Mouse (Mus musculus) heart, postnatal 25 days (tissue): ENCODE data around the gene Olfr1016. TPM values are rescaled to one million over a fixed set of nuclear protein-coding genes. Genes with fewer than 3 reads are reported as not detected.

Experiments used
- DNase-seq: peaks from one replicate; pipeline ENCODE4 v3.0.0; 2022; ENCODE audit warnings: low spot score
- intact Hi-C: fragments of 180-260 bp; cut with DNase I; formaldehyde crosslinking; loops from one replicate; pipeline ENCODE4 v1.15.1; 2025
- total RNA-seq, 2 experiments: library from RNA; stranded (reverse); gene quantifications; 2 replicates each; pipeline ENCODE4 v1.2.3; 2021

The Olfr1016 gene
- not detected for total RNA-seq

- intact Hi-C loops = no loop called here
- no peak for DNase-seq
Measured at GRCm38 (mm10) chr2:85802444-85802843, at the start of gene Olfr1016. Olfr1016 (minus strand) TSS chr2:85802544.

GRCm38 (mm10) chr2:85846730-85847129 lies 44.4 kb upstream of the Olfr1016 start, which contains the start of gene Olfr1020:
Olfr1020 (plus strand) TSS chr2:85847030.
- intact Hi-C loops = no loop called here
- no peak for DNase-seq

GRCm38 (mm10) chr2:85845383-85845782 lies 43.0 kb upstream of the Olfr1016 start, which contains the start of gene Olfr1019:
Olfr1019 (minus strand) TSS chr2:85845483.
- intact Hi-C loops = no loop called here
- no peak for DNase-seq

GRCm38 (mm10) chr2:85818179-85818578 lies 15.8 kb upstream of the Olfr1016 start, which contains the start of gene Olfr1018:
Olfr1018 (plus strand) TSS chr2:85818479.
- DNase-seq = no peak
- intact Hi-C loops = no loop called here

- intact Hi-C loops = no loop called here
- no peak for DNase-seq
Measured at GRCm38 (mm10) chr2:85804501-85804900, 2.2 kb upstream of the Olfr1016 start.

- intact Hi-C loops = no loop called here
- no peak for DNase-seq
Measured at GRCm38 (mm10) chr2:85792331-85792730, 10.0 kb downstream of the Olfr1016 start.

- no peak for DNase-seq
- intact Hi-C loops = no loop called here
Measured at GRCm38 (mm10) chr2:85781717-85782116, 20.6 kb downstream of the Olfr1016 start, which contains the start of gene Olfr1015. Olfr1015 (plus strand) TSS chr2:85782017.

GRCm38 (mm10) chr2:85772413-85772812 lies 29.9 kb downstream of the Olfr1016 start, which contains the start of gene Olfr1014:
Olfr1014 (plus strand) TSS chr2:85772713.
- intact Hi-C loops = no loop called here
- DNase-seq = no peak

GRCm38 (mm10) chr2:85766798-85767197 lies 35.5 kb downstream of the Olfr1016 start, which contains the start of gene Olfr1013:
Olfr1013 (plus strand) TSS chr2:85767098.
- no peak for DNase-seq
- intact Hi-C loops = no loop called here

- DNase-seq = no peak
- intact Hi-C loops = no loop called here
Measured at GRCm38 (mm10) chr2:85762666-85763065, 39.7 kb downstream of the Olfr1016 start, which contains the start of gene Olfr1012. Olfr1012 (minus strand) TSS chr2:85762766.

GRCm38 (mm10) chr2:85753822-85754221 lies 48.5 kb downstream of the Olfr1016 start:
- intact Hi-C loops = no loop called here
- DNase-seq = no peak

Other genes with a start within 250 kb of the Olfr1016 start
- gene Olfr996, start 223.3 kb downstream of the Olfr1016 start, total RNA-seq = not detected
- not detected for gene Olfr998, start 213.6 kb downstream of the Olfr1016 start, total RNA-seq
- not detected for gene Olfr1000, start 190.6 kb downstream of the Olfr1016 start, total RNA-seq
- not detected for gene Olfr1002, start 151.8 kb downstream of the Olfr1016 start, total RNA-seq
- gene Olfr154, start 138.1 kb downstream of the Olfr1016 start, total RNA-seq = not detected
- not detected for gene Olfr1006, start 123.8 kb downstream of the Olfr1016 start, total RNA-seq
- gene Olfr1008, start 113.1 kb downstream of the Olfr1016 start, total RNA-seq = not detected
- gene Olfr1009, start 87.1 kb downstream of the Olfr1016 start, total RNA-seq = not detected
- gene Olfr1012, start 39.8 kb downstream of the Olfr1016 start, total RNA-seq = not detected
- not detected for gene Olfr1013, start 35.4 kb downstream of the Olfr1016 start, total RNA-seq
- gene Olfr1014, start 29.8 kb downstream of the Olfr1016 start, total RNA-seq = not detected
- not detected for gene Olfr1015, start 20.5 kb downstream of the Olfr1016 start, total RNA-seq
- gene Olfr1018, start 15.9 kb upstream of the Olfr1016 start, total RNA-seq = not detected
- not detected for gene Olfr1019, start 42.9 kb upstream of the Olfr1016 start, total RNA-seq
- not detected for gene Olfr1020, start 44.5 kb upstream of the Olfr1016 start, total RNA-seq
- gene Olfr1022, start 66.0 kb upstream of the Olfr1016 start, total RNA-seq = not detected
- not detected for gene Olfr1023, start 83.1 kb upstream of the Olfr1016 start, total RNA-seq
- not detected for gene Olfr1024, start 102.5 kb upstream of the Olfr1016 start, total RNA-seq
- not detected for gene Olfr1025-ps1, start 112.6 kb upstream of the Olfr1016 start, total RNA-seq
- not detected for gene Olfr1026, start 119.0 kb upstream of the Olfr1016 start, total RNA-seq
- gene Olfr1028, start 147.9 kb upstream of the Olfr1016 start, total RNA-seq = not detected
- not detected for gene Olfr1029, start 171.4 kb upstream of the Olfr1016 start, total RNA-seq
- not detected for gene Olfr1030, start 176.7 kb upstream of the Olfr1016 start, total RNA-seq
- gene Olfr1031, start 187.8 kb upstream of the Olfr1016 start, total RNA-seq = not detected
- gene Olfr1032, start 203.0 kb upstream of the Olfr1016 start, total RNA-seq = not detected
- 1 to 10 TPM; 5.3 to 6.2 TPM for gene Olfr1033, start 218.1 kb upstream of the Olfr1016 start, total RNA-seq
- gene Olfr1034, start 243.3 kb upstream of the Olfr1016 start, total RNA-seq = under 1 TPM; 0.14 to 0.16 TPM